Mouse (Mus musculus) hindbrain, postnatal 0 days (tissue): ENCODE results near the gene Cmtm8. TPM values are rescaled to one million over a fixed set of nuclear protein-coding genes. Genes with fewer than 3 reads are reported as not detected.

Experiments used
- ATAC-seq: fragments of 200-750 bp; cut with Nextera tagmentation; 2 replicates; pipeline ENCODE4 v1.8.0; 2017; ENCODE audit warnings: mild to moderate bottlenecking, moderate TSS enrichment, moderate library complexity
- DNase-seq: peaks from one replicate; pipeline ENCODE4 v3.0.0-alpha.2; 2015; ENCODE audit warnings: low spot score
- H3K27ac ChIP-seq: fragments of 300-500 bp; sonication (generic); 2 replicates; pipeline ENCODE4 v1.5.1; 2014; ENCODE audit warnings: mild to moderate bottlenecking
- H3K27me3 ChIP-seq: fragments of 300-500 bp; sonication (generic); 2 replicates; pipeline ENCODE4 v1.6.1; 2014; ENCODE audit warnings: low read length, mixed read lengths; ENCODE audit not compliant: insufficient read depth
- H3K36me3 ChIP-seq: fragments of 300-500 bp; sonication (generic); 2 replicates; pipeline ENCODE4 v1.6.1; 2014; ENCODE audit warnings: low read length, mixed read lengths; ENCODE audit not compliant: insufficient read depth
- H3K4me1 ChIP-seq: fragments of 300-500 bp; sonication (generic); 2 replicates; pipeline ENCODE4 v1.6.1; 2014; ENCODE audit warnings: antibody characterized with exemption, low read length, mixed read lengths; ENCODE audit not compliant: insufficient read depth
- H3K4me2 ChIP-seq: fragments of 300-500 bp; sonication (generic); 2 replicates; pipeline ENCODE4 v1.6.1; 2014; ENCODE audit warnings: low read depth, mild to moderate bottlenecking, low read length, moderate library complexity, mixed read lengths
- H3K4me3 ChIP-seq: fragments of 300-500 bp; sonication (generic); 2 replicates; pipeline ENCODE4 v1.5.1; 2014; ENCODE audit warnings: low read length
- H3K9ac ChIP-seq: fragments of 300-500 bp; sonication (generic); replicated peaks from 2 replicates; pipeline ENCODE4 v1.6.1; 2014; ENCODE audit warnings: mild to moderate bottlenecking, low read length, moderate library complexity, mixed read lengths
- H3K9me3 ChIP-seq: fragments of 300-500 bp; sonication (generic); 2 replicates; pipeline ENCODE4 v1.6.1; 2016; ENCODE audit warnings: low read length, mixed read lengths
- CTCF ChIP-seq: IDR thresholded peaks from 2 replicates; pipeline ENCODE4 v1.5.1; 2016; ENCODE audit warnings: antibody characterized with exemption, control low read depth, low read depth
- WGBS: fragments of 180-500 bp; shearing (Covaris S2); extraction: QIAGEN DNeasy Blood & Tissue Kit; methylation state at CpG from one replicate; pipeline ENCODE4 v1.1.7; 2014; 5-methylcytosine and 5-hydroxymethylcytosine counted together
- polyA plus RNA-seq: library from polyadenylated mRNA; unstranded; fragments of >200 nt; fragmentation: Nextera tagmentation; extraction: Ambion mirVana; gene quantifications from 2 replicates; pipeline ENCODE4 v1.2.1, GENCODE M21; 2015
- total RNA-seq: library from RNA; depleted of rRNA; stranded (reverse); fragments of >200 nt; gene quantifications from 2 replicates; pipeline ENCODE4 v1.2.3, GENCODE M21; 2014

Cmtm8 gene
- total and polyA plus RNA-seq, 2 experiments from 2014 or later: 5.9 to 6.6 TPM

- DNase-seq (no peak), ATAC-seq (no peak)
- H3K4me1 ChIP-seq: no peaks in the 10 kb centered on the region
- no peak for TF ChIP-seq CTCF
- H3K4me3 ChIP-seq: no peak overlapping the region
- no peak overlapping the region for H3K27ac ChIP-seq
- H3K36me3 ChIP-seq: no peaks in the 10 kb centered on the region
- no peaks in the 10 kb centered on the region for H3K9me3 ChIP-seq
- no peak overlapping the region for H3K9ac ChIP-seq
- WGBS: 93% methylated on average over 7 of the region's 7 CpGs
- no peaks in the 10 kb centered on the region for H3K27me3 ChIP-seq
- H3K4me2 ChIP-seq: no peak overlapping the region
Measured at GRCm38 (mm10) chr9:114824166-114824565, 19.8 kb downstream of the Cmtm8 start.

GRCm38 (mm10) chr9:114821548-114822289 is 22.2 kb downstream of the Cmtm8 start:
- H3K27me3 ChIP-seq: no peaks in the 10 kb centered on the region
- no peaks in the 10 kb centered on the region for H3K4me1 ChIP-seq
- no peaks in the 10 kb centered on the region for H3K9me3 ChIP-seq
- no peak overlapping the region for H3K9ac ChIP-seq
- TF ChIP-seq CTCF: no peak
- no peak overlapping the region for H3K4me2 ChIP-seq
- ATAC-seq (no peak), DNase-seq (no peak)
- no peak overlapping the region for H3K4me3 ChIP-seq
- H3K36me3 ChIP-seq: no peaks in the 10 kb centered on the region
- WGBS: 87% methylated on average over 15 of the region's 15 CpGs
- no peak overlapping the region for H3K27ac ChIP-seq

- H3K36me3 ChIP-seq: no peaks in the 10 kb centered on the region
- no peak overlapping the region for H3K9ac ChIP-seq
- H3K4me3 ChIP-seq: no peak overlapping the region
- 72% methylated on average over 3 of the region's 3 CpGs for WGBS
- TF ChIP-seq CTCF: no peak
- H3K4me1 ChIP-seq: no peaks in the 10 kb centered on the region
- no peak overlapping the region for H3K27ac ChIP-seq
- no peaks in the 10 kb centered on the region for H3K27me3 ChIP-seq
- 0 out of 2 replicates have a peak, but pooled peaks cover 2% of the 10 kb centered on the region for H3K9me3 ChIP-seq
- DNase-seq (no peak), ATAC-seq (no peak)
- H3K4me2 ChIP-seq: no peak overlapping the region
Measured at GRCm38 (mm10) chr9:114818918-114819317, 25.0 kb downstream of the Cmtm8 start.

GRCm38 (mm10) chr9:114817012-114817411 is 26.9 kb downstream of the Cmtm8 start:
- Histone ChIP-seq H3K4me1 (no peaks in the 10 kb centered on the region), H3K4me2 (no peak overlapping the region), H3K9ac (no peak overlapping the region), H3K4me3 (no peak overlapping the region), H3K27me3 (no peaks in the 10 kb centered on the region), H3K27ac (no peak overlapping the region), H3K36me3 (no peaks in the 10 kb centered on the region), H3K9me3 (0 out of 2 replicates have a peak, but pooled peaks cover 3% of the 10 kb centered on the region)
- no peak for TF ChIP-seq CTCF
- 69% methylated on average over 7 of the region's 7 CpGs for WGBS
- DNase-seq (no peak), ATAC-seq (no peak)

GRCm38 (mm10) chr9:114816121-114816520 is 27.8 kb downstream of the Cmtm8 start:
- WGBS: 93% methylated on average over 7 of the region's 7 CpGs
- no peak overlapping the region for H3K4me3 ChIP-seq
- 0 out of 2 replicates have a peak, but pooled peaks cover 3% of the 10 kb centered on the region for H3K9me3 ChIP-seq
- no peaks in the 10 kb centered on the region for H3K4me1 ChIP-seq
- DNase-seq: no peak
- H3K36me3 ChIP-seq: no peaks in the 10 kb centered on the region
- ATAC-seq: no peak
- no peak overlapping the region for H3K4me2 ChIP-seq
- no peak overlapping the region for H3K27ac ChIP-seq
- H3K27me3 ChIP-seq: no peaks in the 10 kb centered on the region
- TF ChIP-seq CTCF: no peak
- no peak overlapping the region for H3K9ac ChIP-seq

DNA sequence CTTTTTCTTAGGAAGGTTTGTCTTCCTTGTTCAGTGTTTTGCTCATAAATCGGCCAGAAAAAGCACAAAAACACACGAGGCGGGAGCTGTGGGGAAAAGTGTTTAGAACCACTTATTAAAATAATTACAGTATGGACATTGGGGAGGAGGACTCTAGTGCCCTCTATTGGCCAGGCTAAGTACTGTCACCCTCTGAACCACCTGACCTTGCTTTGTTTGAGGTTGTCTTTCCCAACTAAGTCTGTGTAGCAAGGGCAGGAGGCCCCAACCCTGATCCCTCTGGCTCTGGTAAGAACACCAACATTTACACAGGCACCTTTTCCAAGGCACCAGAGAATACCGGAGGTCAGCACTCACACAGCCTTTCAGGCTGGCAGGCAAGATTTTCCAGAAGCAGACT is 28.6 kb downstream of the Cmtm8 start:
- DNase-seq (no peak), ATAC-seq (no peak)
- Histone ChIP-seq H3K4me3 (no peak overlapping the region), H3K9ac (no peak overlapping the region), H3K27ac (no peak overlapping the region), H3K9me3 (0 out of 2 replicates have a peak, but pooled peaks cover 3% of the 10 kb centered on the region), H3K36me3 (no peaks in the 10 kb centered on the region), H3K4me2 (no peak overlapping the region), H3K27me3 (no peaks in the 10 kb centered on the region), H3K4me1 (no peaks in the 10 kb centered on the region)
- WGBS: 78% methylated on average over 4 of the region's 4 CpGs
- peak; percentile 71 for TF ChIP-seq CTCF

- Histone ChIP-seq H3K36me3 (no peaks in the 10 kb centered on the region), H3K27me3 (no peaks in the 10 kb centered on the region), H3K4me2 (no peak overlapping the region), H3K4me3 (no peak overlapping the region), H3K4me1 (no peaks in the 10 kb centered on the region), H3K9me3 (0 out of 2 replicates have a peak, but pooled peaks cover 3% of the 10 kb centered on the region), H3K9ac (no peak overlapping the region), H3K27ac (no peak overlapping the region)
- TF ChIP-seq CTCF: no peak
- no peak for DNase-seq
- WGBS: 93% methylated on average over 4 of the region's 4 CpGs
- no peak for ATAC-seq
Measured at GRCm38 (mm10) chr9:114812001-114812400, 32.0 kb downstream of the Cmtm8 start.
